Mouse (Mus musculus): ENCODE results near the gene Ptpre.
A peak's percentile ranks its signal among the peaks of the same experiment; 100 is the strongest.
"Not testable (repeated sequence)": the region's sequence is repeated elsewhere in the genome, so short reads cannot be mapped to it uniquely, and the experiment has no call there.

The Ptpre gene

GRCm38 (mm10) chr7:135537341-135537901, at the start of gene Ptpre:
Ptpre (plus strand) TSS chr7:135537481.
- peak; percentile 85 for DNase-seq (ENCODE audit: low spot score)

GRCm38 (mm10) chr7:135488214-135488810, 49.0 kb upstream of the Ptpre start:
- no peak for DNase-seq (ENCODE audit: low spot score)

GRCm38 (mm10) chr7:135489724-135490499, 47.4 kb upstream of the Ptpre start:
- no peak for DNase-seq (ENCODE audit: low spot score)

- DNase-seq (ENCODE audit: low spot score): no peak
Measured at GRCm38 (mm10) chr7:135490500-135490886, 46.8 kb upstream of the Ptpre start.

- DNase-seq (ENCODE audit: low spot score): no peak
Measured at GRCm38 (mm10) chr7:135495303-135495702, 42.0 kb upstream of the Ptpre start.

- no peak for DNase-seq (ENCODE audit: low spot score)
Measured at GRCm38 (mm10) chr7:135498565-135499186, 38.6 kb upstream of the Ptpre start.

- DNase-seq (ENCODE audit: low spot score): no peak
Measured at GRCm38 (mm10) chr7:135499403-135499802, 37.9 kb upstream of the Ptpre start.

- not testable (repeated sequence) for DNase-seq (ENCODE audit: low spot score)
Measured at GRCm38 (mm10) chr7:135506506-135506905, 30.8 kb upstream of the Ptpre start.

- DNase-seq (ENCODE audit: low spot score): no peak
Measured at GRCm38 (mm10) chr7:135508602-135509001, 28.7 kb upstream of the Ptpre start.

- DNase-seq (ENCODE audit: low spot score): no peak
Measured at GRCm38 (mm10) chr7:135509272-135509671, 28.0 kb upstream of the Ptpre start.

GRCm38 (mm10) chr7:135510431-135510830, 26.9 kb upstream of the Ptpre start:
- DNase-seq (ENCODE audit: low spot score): no peak

GRCm38 (mm10) chr7:135511723-135512122, 25.6 kb upstream of the Ptpre start:
- no peak for DNase-seq (ENCODE audit: low spot score)

GRCm38 (mm10) chr7:135517191-135517590, 20.1 kb upstream of the Ptpre start:
- no peak for DNase-seq (ENCODE audit: low spot score)

- DNase-seq (ENCODE audit: low spot score): no peak
Measured at GRCm38 (mm10) chr7:135520241-135520640, 17.0 kb upstream of the Ptpre start.

GRCm38 (mm10) chr7:135521755-135522512, 15.3 kb upstream of the Ptpre start:
- DNase-seq (ENCODE audit: low spot score): no peak

- DNase-seq (ENCODE audit: low spot score): no peak
Measured at GRCm38 (mm10) chr7:135523981-135524380, 13.3 kb upstream of the Ptpre start.

GRCm38 (mm10) chr7:135524424-135524967, 12.8 kb upstream of the Ptpre start:
- no peak for DNase-seq (ENCODE audit: low spot score)

- DNase-seq (ENCODE audit: low spot score): no peak
Measured at GRCm38 (mm10) chr7:135526574-135527152, 10.6 kb upstream of the Ptpre start.

GRCm38 (mm10) chr7:135527169-135527568, 10.1 kb upstream of the Ptpre start:
- no peak for DNase-seq (ENCODE audit: low spot score)

- DNase-seq (ENCODE audit: low spot score): no peak
Measured at GRCm38 (mm10) chr7:135528515-135528914, 8.8 kb upstream of the Ptpre start, which contains the start of gene Clrn3. Clrn3 (minus strand) TSS chr7:135528654.

- no peak for DNase-seq (ENCODE audit: low spot score)
Measured at GRCm38 (mm10) chr7:135529068-135529467, 8.2 kb upstream of the Ptpre start.
